Mouse (Mus musculus) megakaryocyte, embryonic 14.5 days (primary cell): ENCODE measurements at regions not wholly inside any gene's neighbourhood (a gene's known extent, or its start where the extent isn't known, plus 50 kb on each side); places are given as distances from the start of the nearest gene placed in this dataset.

Source experiments
- H3K27me3 ChIP-seq: replicated peaks from 2 replicates; pipeline ENCODE3; 2012; ENCODE audit warnings: inconsistent platforms
- H3K36me3 ChIP-seq: replicated peaks from 2 replicates; pipeline ENCODE3; 2012; ENCODE audit warnings: low read length, inconsistent platforms, mixed read lengths
- H3K4me1 ChIP-seq: 2 replicates; pipeline ENCODE4 v1.6.1; 2012; ENCODE audit warnings: inconsistent platforms
- H3K4me3 ChIP-seq: replicated peaks from 2 replicates; pipeline ENCODE3; 2012; ENCODE audit warnings: moderate library complexity, mild to moderate bottlenecking, inconsistent platforms
- H3K9me3 ChIP-seq: 2 replicates; pipeline ENCODE4 v1.6.1; 2012; ENCODE audit warnings: inconsistent platforms
- FLI1 ChIP-seq: IDR thresholded peaks from 2 replicates; pipeline ENCODE4 v1.6.1; 2012; ENCODE audit warnings: low read length, inconsistent platforms, mixed read lengths
- GATA1 ChIP-seq: IDR thresholded peaks from 3 replicates; pipeline ENCODE4 v1.6.1; 2012; ENCODE audit warnings: mixed read lengths, low read length, inconsistent platforms, borderline replicate concordance

GRCm38 (mm10) chr14:76674949-76675348, 118.3 kb upstream of the Serp2 start:
- Histone ChIP-seq H3K36me3 (no peaks in the 10 kb centered on the region), H3K9me3 (no peaks in the 10 kb centered on the region), H3K27me3 (peaks cover 21% of the 10 kb centered on the region), H3K4me1 (peaks cover 57% of the 10 kb centered on the region), H3K4me3 (no peak overlapping the region)
- TF ChIP-seq GATA1 (no peak), FLI1 (no peak)

GRCm38 (mm10) chr14:76673671-76674331, 117.1 kb upstream of the Serp2 start:
- TF ChIP-seq GATA1, result no peak
- no peak for TF ChIP-seq FLI1
- Histone ChIP-seq H3K27me3 (peaks cover 19% of the 10 kb centered on the region), H3K4me1 (peaks cover 50% of the 10 kb centered on the region), H3K36me3 (no peaks in the 10 kb centered on the region), H3K9me3 (no peaks in the 10 kb centered on the region), H3K4me3 (peak overlapping the region; percentile 85)

GRCm38 (mm10) chr14:76672899-76673298, 116.2 kb upstream of the Serp2 start:
- no peak for TF ChIP-seq GATA1
- Histone ChIP-seq H3K4me1 (peaks cover 49% of the 10 kb centered on the region), H3K4me3 (peak overlapping the region; percentile 85), H3K9me3 (no peaks in the 10 kb centered on the region), H3K27me3 (peaks cover 13% of the 10 kb centered on the region), H3K36me3 (no peaks in the 10 kb centered on the region)

GRCm38 (mm10) chr14:76672442-76672841, 115.8 kb upstream of the Serp2 start:
- H3K9me3 ChIP-seq, result no peaks in the 10 kb centered on the region
- no peak for TF ChIP-seq GATA1
- TF ChIP-seq FLI1, result no peak
- no peak overlapping the region for H3K4me3 ChIP-seq
- H3K36me3 ChIP-seq, result no peaks in the 10 kb centered on the region
- H3K4me1 ChIP-seq, result peaks cover 49% of the 10 kb centered on the region
- peaks cover 9% of the 10 kb centered on the region for H3K27me3 ChIP-seq

- no peak overlapping the region for H3K4me3 ChIP-seq
- no peaks in the 10 kb centered on the region for H3K36me3 ChIP-seq
- peaks cover 8% of the 10 kb centered on the region for H3K27me3 ChIP-seq
- H3K9me3 ChIP-seq, result no peaks in the 10 kb centered on the region
- no peak for TF ChIP-seq FLI1
- TF ChIP-seq GATA1, result no peak
- H3K4me1 ChIP-seq, result peaks cover 58% of the 10 kb centered on the region
Measured at GRCm38 (mm10) chr14:76671023-76671422, 114.3 kb upstream of the Serp2 start.

GRCm38 (mm10) chr14:76665754-76666371, 109.2 kb upstream of the Serp2 start:
- Histone ChIP-seq H3K36me3 (peaks cover 3% of the 10 kb centered on the region), H3K9me3 (peaks cover 4% of the 10 kb centered on the region; the same call in 1 of the 2 replicates), H3K4me1 (peaks cover 40% of the 10 kb centered on the region), H3K27me3 (no peaks in the 10 kb centered on the region), H3K4me3 (no peak overlapping the region)
- TF ChIP-seq GATA1 (no peak), FLI1 (no peak)

GRCm38 (mm10) chr14:76664586-76665508, 108.2 kb upstream of the Serp2 start:
- no peaks in the 10 kb centered on the region for H3K27me3 ChIP-seq
- peak overlapping the region; percentile 54 for H3K4me3 ChIP-seq
- TF ChIP-seq FLI1, result no peak
- TF ChIP-seq GATA1, result no peak
- peaks cover 46% of the 10 kb centered on the region for H3K4me1 ChIP-seq
- peaks cover 3% of the 10 kb centered on the region for H3K36me3 ChIP-seq
- peaks cover 4% of the 10 kb centered on the region; the same call in 1 of the 2 replicates for H3K9me3 ChIP-seq

GRCm38 (mm10) chr14:76663816-76664215, 107.1 kb upstream of the Serp2 start:
- no peak for TF ChIP-seq GATA1
- no peak for TF ChIP-seq FLI1
- Histone ChIP-seq H3K27me3 (no peaks in the 10 kb centered on the region), H3K4me1 (peaks cover 57% of the 10 kb centered on the region), H3K36me3 (peaks cover 3% of the 10 kb centered on the region), H3K9me3 (peaks cover 4% of the 10 kb centered on the region; the same call in 1 of the 2 replicates), H3K4me3 (no peak overlapping the region)

- no peak overlapping the region for H3K4me3 ChIP-seq
- peaks cover 63% of the 10 kb centered on the region for H3K4me1 ChIP-seq
- H3K27me3 ChIP-seq, result no peaks in the 10 kb centered on the region
- no peak for TF ChIP-seq GATA1
- TF ChIP-seq FLI1, result no peak
- H3K36me3 ChIP-seq, result peaks cover 3% of the 10 kb centered on the region
- H3K9me3 ChIP-seq, result peaks cover 4% of the 10 kb centered on the region; the same call in 1 of the 2 replicates
Measured at GRCm38 (mm10) chr14:76662871-76663270, 106.2 kb upstream of the Serp2 start.

- TF ChIP-seq GATA1, result no peak
- TF ChIP-seq FLI1, result no peak
- Histone ChIP-seq H3K9me3 (peaks cover 4% of the 10 kb centered on the region; the same call in 1 of the 2 replicates), H3K27me3 (no peaks in the 10 kb centered on the region), H3K4me1 (peaks cover 68% of the 10 kb centered on the region), H3K4me3 (no peak overlapping the region), H3K36me3 (peaks cover 3% of the 10 kb centered on the region)
Measured at GRCm38 (mm10) chr14:76660906-76661305, 104.2 kb upstream of the Serp2 start.
